Mouse (Mus musculus) kidney, adult 2 months (tissue): ENCODE data around the gene Rasal2.

Source experiments
- CTCF ChIP-seq: fragments of 200-500 bp; conservative IDR thresholded peaks from 2 replicates; pipeline ENCODE4 v1.5.1; 2011; ENCODE audit warnings: low read depth, mild to moderate bottlenecking, control low read depth, low read length, moderate library complexity, mixed read lengths; ENCODE audit not compliant: insufficient read depth, insufficient read length
- POLR2A ChIP-seq: fragments of 200-500 bp; IDR thresholded peaks from one replicate; pipeline ENCODE4 v1.6.1; 2011; ENCODE audit warnings: low read depth, low read length, control low read depth

DNA sequence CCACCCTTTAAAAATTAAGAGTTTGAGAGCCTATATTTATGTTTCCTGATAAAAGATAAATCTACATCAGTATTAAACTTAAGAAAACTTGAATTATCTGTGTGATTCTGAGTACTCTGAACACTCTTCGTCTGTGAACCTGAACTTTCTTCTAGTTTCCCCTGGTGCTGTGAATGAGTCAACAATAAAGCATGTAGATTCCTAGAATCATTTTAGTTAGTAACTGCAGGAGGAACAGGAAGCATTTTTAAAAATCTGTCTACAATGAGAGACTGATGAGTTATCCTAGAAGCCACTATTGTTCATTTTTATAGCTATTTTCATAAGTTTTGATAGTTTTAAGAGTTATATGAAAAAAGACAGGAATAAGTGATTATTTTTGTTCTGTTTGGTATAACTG is 111.1 kb downstream of the Rasal2 start:
- TF ChIP-seq CTCF, result no peak
- no peak for TF ChIP-seq POLR2A
